Mouse (Mus musculus): ENCODE data around the gene Wdfy2. TPM values are rescaled to one million over a fixed set of nuclear protein-coding genes. Genes with fewer than 3 reads are reported as not detected.
A peak's percentile ranks its signal among the peaks of the same experiment; 100 is the strongest.

The Wdfy2 gene
- polyA plus RNA-seq, 1 experiment from 2014 or later, result 8.5 TPM

DNA sequence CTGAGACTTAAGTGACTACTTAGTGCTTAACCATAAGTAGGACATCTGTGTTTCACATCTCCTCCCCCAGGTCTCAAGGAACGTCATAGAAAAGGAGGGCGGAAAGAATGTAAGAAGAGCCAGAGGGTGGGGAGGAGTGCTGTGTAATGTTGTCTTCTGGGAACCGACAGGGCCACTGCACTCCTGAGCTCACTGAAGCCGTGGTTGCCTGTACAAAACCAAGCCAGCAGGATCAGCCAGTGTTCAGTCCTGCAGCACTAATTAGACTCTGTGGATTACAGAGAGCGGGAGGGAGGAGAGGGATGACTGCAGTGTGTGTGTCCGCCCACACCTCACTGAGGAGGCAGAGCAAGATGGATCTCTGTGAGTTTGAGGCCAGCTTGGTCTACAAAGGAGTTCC is 13.5 kb downstream of the Wdfy2 start:
- Histone ChIP-seq H3K27me3 (no peaks in the 10 kb centered on the region), H3K27ac (replicated peaks) (no peak overlapping the region), H3K4me2 (replicated peaks) (no peak overlapping the region), H3K4me3 (no peak overlapping the region), H3K9me3 (peaks cover 6% of the 10 kb centered on the region), H3K9ac (replicated peaks) (no peak overlapping the region), H3K36me3 (0 out of 2 replicates have a peak, but pooled peaks cover 4% of the 10 kb centered on the region), H3K4me1 (peaks cover 10% of the 10 kb centered on the region)
- ATAC-seq (replicated peaks), result peak; percentile 51; the same call in 1 of the 2 replicates
- WGBS, result 11% methylated on average over 6 of the region's 6 CpGs

DNA sequence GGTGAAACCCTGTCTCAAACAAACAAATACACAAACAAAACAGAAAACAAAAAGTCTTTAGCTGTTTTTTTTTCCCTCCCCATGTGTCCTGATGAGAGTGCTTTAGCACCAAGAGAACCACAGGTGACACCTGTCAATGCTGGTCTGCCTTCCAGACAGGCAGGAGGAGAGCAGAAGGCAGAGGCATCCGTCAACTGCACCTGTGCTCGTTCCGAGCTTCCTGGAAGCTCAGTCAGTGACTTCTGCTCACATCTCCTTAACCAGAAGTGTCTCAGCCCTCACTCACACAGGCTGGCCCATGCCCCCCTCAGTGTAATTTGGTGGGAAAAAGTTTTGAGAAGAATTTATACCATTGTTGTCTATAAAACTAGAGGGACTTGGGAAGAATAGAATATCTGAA is 15.4 kb downstream of the Wdfy2 start:
- Histone ChIP-seq H3K27ac (replicated peaks) (no peak overlapping the region), H3K9ac (replicated peaks) (no peak overlapping the region), H3K9me3 (peaks cover 6% of the 10 kb centered on the region; the same call in 1 of the 2 replicates), H3K36me3 (0 out of 2 replicates have a peak, but pooled peaks cover 4% of the 10 kb centered on the region), H3K4me1 (peaks cover 14% of the 10 kb centered on the region), H3K4me3 (no peak overlapping the region), H3K4me2 (replicated peaks) (no peak overlapping the region), H3K27me3 (no peaks in the 10 kb centered on the region)
- WGBS, result 78% methylated on average over 3 of the region's 3 CpGs
- no peak for ATAC-seq (replicated peaks)

DNA sequence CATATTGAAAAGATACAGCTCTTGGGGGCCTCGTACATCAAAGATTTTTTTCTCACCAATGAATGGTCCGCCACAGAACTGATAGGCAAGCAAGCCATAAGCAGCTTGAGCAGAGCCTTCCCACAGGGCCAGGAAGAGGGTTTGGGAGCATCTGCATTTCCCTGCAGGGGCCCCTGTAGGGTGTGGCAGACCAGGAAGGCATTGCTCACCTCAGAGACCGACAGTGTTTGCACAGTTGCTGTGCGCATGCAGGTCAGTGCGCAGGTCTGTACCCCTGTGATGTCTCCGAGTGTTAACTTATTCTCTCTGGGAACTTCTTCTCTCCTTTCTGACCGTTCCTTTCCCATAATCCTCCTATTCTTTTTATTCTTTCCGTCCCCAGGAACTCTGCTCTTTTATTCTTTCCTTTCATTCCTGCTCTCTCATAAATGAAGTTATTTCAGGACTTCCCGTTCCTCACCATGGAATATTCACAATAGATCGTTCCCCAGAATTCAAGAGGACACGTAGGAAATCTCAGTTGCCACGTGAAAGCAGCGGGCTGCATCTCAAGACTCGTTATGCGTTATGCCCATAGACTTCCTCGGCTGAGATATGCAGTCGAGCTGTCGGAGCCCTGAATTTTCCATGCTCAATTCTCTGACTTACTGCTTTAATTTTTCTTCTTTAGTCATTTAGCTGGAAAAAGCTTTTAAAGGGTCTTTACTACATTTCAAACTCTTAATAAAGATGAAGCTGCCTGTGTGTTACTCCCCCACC is 17.8 kb downstream of the Wdfy2 start:
- 0 out of 2 replicates have a peak overlapping the region, but pooled peaks have one; percentile 3 for H3K27ac ChIP-seq (replicated peaks)
- no peaks in the 10 kb centered on the region for H3K9me3 ChIP-seq
- H3K9ac ChIP-seq (replicated peaks), result no peak overlapping the region
- 0 out of 2 replicates have a peak overlapping the region, but pooled peaks have one; percentile 2 for H3K4me3 ChIP-seq
- WGBS, result 42% methylated on average over 18 of the region's 18 CpGs
- ATAC-seq (replicated peaks), result no peak
- no peak overlapping the region; the same call in 1 of the 2 replicates for H3K4me2 ChIP-seq (replicated peaks)
- no peaks in the 10 kb centered on the region for H3K36me3 ChIP-seq
- peaks cover 14% of the 10 kb centered on the region for H3K4me1 ChIP-seq
- H3K27me3 ChIP-seq, result no peaks in the 10 kb centered on the region

GRCm38 (mm10) chr14:62855863-62856262 is 18.4 kb downstream of the Wdfy2 start:
- 66% methylated on average over 3 of the region's 3 CpGs for WGBS

DNA sequence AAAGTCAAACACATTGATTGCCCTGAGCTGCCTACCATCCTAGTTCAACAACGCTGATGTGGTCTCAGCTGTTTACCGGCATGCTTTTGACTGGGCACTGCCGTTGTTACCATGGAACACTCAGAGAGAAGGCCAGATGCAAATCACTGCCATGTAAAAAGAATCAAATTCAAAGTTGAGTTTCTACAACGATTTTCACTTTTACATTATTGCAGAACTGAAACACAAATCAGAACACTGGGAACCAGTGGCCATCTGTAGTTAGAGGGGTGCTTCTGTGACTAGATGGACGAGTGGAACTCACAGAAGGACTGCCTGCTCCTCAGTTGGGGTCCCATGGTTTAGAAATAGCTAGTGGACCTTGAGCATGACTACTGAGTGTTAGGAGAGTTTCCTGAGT is 19.0 kb downstream of the Wdfy2 start:
- Histone ChIP-seq H3K4me3 (no peak overlapping the region), H3K27me3 (no peaks in the 10 kb centered on the region), H3K9ac (replicated peaks) (no peak overlapping the region), H3K4me1 (peaks cover 14% of the 10 kb centered on the region), H3K4me2 (replicated peaks) (no peak overlapping the region), H3K9me3 (no peaks in the 10 kb centered on the region), H3K36me3 (no peaks in the 10 kb centered on the region), H3K27ac (replicated peaks) (no peak overlapping the region)
- no peak for ATAC-seq (replicated peaks)
- WGBS, result 86% methylated on average over 5 of the region's 5 CpGs

More at GRCm38 (mm10) chr14:62855863-62856262, 18.4 kb downstream of the Wdfy2 start:
- Histone ChIP-seq H3K27ac (replicated peaks) (0 out of 2 replicates have a peak overlapping the region, but pooled peaks have one; percentile 3), H3K4me3 (no peak overlapping the region), H3K4me1 (peaks cover 14% of the 10 kb centered on the region), H3K9ac (replicated peaks) (no peak overlapping the region), H3K36me3 (no peaks in the 10 kb centered on the region), H3K27me3 (no peaks in the 10 kb centered on the region), H3K4me2 (replicated peaks) (no peak overlapping the region), H3K9me3 (no peaks in the 10 kb centered on the region)
- no peak for ATAC-seq (replicated peaks)

GRCm38 (mm10) chr14:62857879-62858278 is 20.4 kb downstream of the Wdfy2 start:
- H3K27ac ChIP-seq (replicated peaks), result no peak overlapping the region

DNA sequence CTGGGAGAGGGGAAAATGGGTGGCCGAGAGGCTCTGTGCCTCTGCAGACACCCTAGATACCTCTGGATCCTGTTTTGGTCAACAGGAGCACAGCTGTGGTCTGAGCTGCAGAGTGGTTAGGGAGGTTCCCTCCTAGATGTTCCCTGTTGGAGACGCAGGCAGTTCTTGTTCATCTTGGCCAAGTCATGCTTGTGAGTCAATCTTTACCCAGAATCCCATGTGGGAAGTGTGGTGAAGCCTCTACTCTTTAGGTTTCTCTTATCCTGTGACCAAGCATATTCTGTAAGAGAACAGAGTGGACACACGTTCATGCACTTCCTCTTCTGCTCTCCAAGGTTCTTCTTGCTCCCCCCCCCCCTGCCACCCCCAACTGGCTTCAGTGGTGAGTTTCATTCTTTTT is 20.8 kb downstream of the Wdfy2 start:
- no peak for ATAC-seq (replicated peaks)
- 81% methylated on average over 3 of the region's 3 CpGs for WGBS
- Histone ChIP-seq H3K4me1 (peaks cover 14% of the 10 kb centered on the region), H3K9me3 (no peaks in the 10 kb centered on the region), H3K27me3 (no peaks in the 10 kb centered on the region), H3K4me2 (replicated peaks) (no peak overlapping the region), H3K4me3 (no peak overlapping the region), H3K36me3 (no peaks in the 10 kb centered on the region), H3K9ac (replicated peaks) (no peak overlapping the region), H3K27ac (replicated peaks) (no peak overlapping the region)

More at GRCm38 (mm10) chr14:62857879-62858278, 20.4 kb downstream of the Wdfy2 start:
- Histone ChIP-seq H3K4me1 (peaks cover 14% of the 10 kb centered on the region), H3K9me3 (no peaks in the 10 kb centered on the region), H3K4me3 (no peak overlapping the region), H3K36me3 (no peaks in the 10 kb centered on the region), H3K4me2 (replicated peaks) (no peak overlapping the region), H3K9ac (replicated peaks) (no peak overlapping the region), H3K27me3 (no peaks in the 10 kb centered on the region)
- no peak for ATAC-seq (replicated peaks)
- 88% methylated on average over 4 of the region's 4 CpGs for WGBS

DNA sequence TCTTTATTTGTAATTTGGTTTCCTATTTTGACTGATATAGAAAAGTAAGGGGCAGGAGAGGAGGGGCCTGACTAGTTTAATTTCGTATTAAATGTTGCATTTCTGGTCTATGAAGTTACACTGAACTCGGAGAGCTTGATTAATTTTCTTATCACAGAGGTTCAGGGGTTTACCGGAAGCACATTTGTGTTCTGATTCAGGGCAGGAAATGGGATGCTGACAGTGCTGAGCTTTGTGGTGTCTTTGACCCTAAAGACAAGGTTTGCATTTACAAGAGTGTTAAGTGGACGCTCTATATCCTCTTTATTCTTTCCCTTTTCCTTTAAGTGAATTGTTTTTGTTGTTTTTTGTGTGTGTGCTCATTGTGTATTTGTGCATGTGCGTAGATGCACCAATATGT is 25.1 kb downstream of the Wdfy2 start:
- no peak overlapping the region for H3K4me3 ChIP-seq
- H3K4me1 ChIP-seq, result 0 out of 2 replicates have a peak, but pooled peaks cover 7% of the 10 kb centered on the region
- H3K27me3 ChIP-seq, result no peaks in the 10 kb centered on the region
- no peaks in the 10 kb centered on the region for H3K36me3 ChIP-seq
- no peak overlapping the region for H3K9ac ChIP-seq (replicated peaks)
- H3K9me3 ChIP-seq, result no peaks in the 10 kb centered on the region
- 86% methylated on average over 5 of the region's 5 CpGs for WGBS
- no peak overlapping the region for H3K4me2 ChIP-seq (replicated peaks)
- no peak overlapping the region for H3K27ac ChIP-seq (replicated peaks)
- ATAC-seq (replicated peaks), result no peak

DNA sequence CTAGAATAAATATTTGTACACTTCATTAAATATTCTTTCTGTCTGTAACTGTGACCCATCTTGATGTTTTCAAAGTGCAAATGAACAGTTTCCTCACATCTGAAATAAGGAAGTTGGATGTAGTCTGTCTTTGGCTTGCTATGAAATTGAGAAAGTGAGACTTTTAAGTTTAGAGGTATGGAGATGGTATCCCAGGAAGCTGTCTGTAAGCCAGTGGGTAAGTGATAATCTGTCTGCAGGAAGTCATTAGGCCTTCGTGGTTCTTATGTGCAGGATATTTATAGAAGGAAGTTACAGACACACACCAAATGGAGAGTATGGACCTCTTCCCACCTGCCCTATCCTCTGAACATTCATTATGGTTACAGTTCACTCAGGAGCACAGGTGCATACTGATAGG is 26.8 kb downstream of the Wdfy2 start:
- WGBS, result 64% methylated on average over 1 of the region's 1 CpGs
- no peak overlapping the region for H3K4me3 ChIP-seq

GRCm38 (mm10) chr14:62865405-62865804 is 27.9 kb downstream of the Wdfy2 start:
- H3K9me3 ChIP-seq, result no peaks in the 10 kb centered on the region
- no peak overlapping the region for H3K4me2 ChIP-seq (replicated peaks)
- no peak for ATAC-seq (replicated peaks)
- no peak overlapping the region for H3K9ac ChIP-seq (replicated peaks)
- no peaks in the 10 kb centered on the region for H3K36me3 ChIP-seq
- 0 out of 2 replicates have a peak, but pooled peaks cover 12% of the 10 kb centered on the region for H3K4me1 ChIP-seq
- H3K27ac ChIP-seq (replicated peaks), result no peak overlapping the region
- no peaks in the 10 kb centered on the region for H3K27me3 ChIP-seq
- WGBS, result 61% methylated on average over 2 of the region's 2 CpGs
- H3K4me3 ChIP-seq, result no peak overlapping the region

More for the DNA sequence above, 26.8 kb downstream of the Wdfy2 start:
- Histone ChIP-seq H3K27me3 (no peaks in the 10 kb centered on the region), H3K4me1 (0 out of 2 replicates have a peak, but pooled peaks cover 12% of the 10 kb centered on the region), H3K27ac (replicated peaks) (no peak overlapping the region), H3K36me3 (no peaks in the 10 kb centered on the region), H3K9me3 (no peaks in the 10 kb centered on the region), H3K9ac (replicated peaks) (no peak overlapping the region), H3K4me2 (replicated peaks) (no peak overlapping the region)
- no peak for ATAC-seq (replicated peaks)

- ATAC-seq (replicated peaks), result no peak
- H3K36me3 ChIP-seq, result no peaks in the 10 kb centered on the region
- no peak overlapping the region for H3K4me3 ChIP-seq
- H3K4me1 ChIP-seq, result 0 out of 2 replicates have a peak, but pooled peaks cover 12% of the 10 kb centered on the region
- no peaks in the 10 kb centered on the region for H3K9me3 ChIP-seq
- WGBS, result 83% methylated on average over 5 of the region's 5 CpGs
- no peak overlapping the region for H3K27ac ChIP-seq (replicated peaks)
- H3K27me3 ChIP-seq, result no peaks in the 10 kb centered on the region
- H3K9ac ChIP-seq (replicated peaks), result no peak overlapping the region
- no peak overlapping the region for H3K4me2 ChIP-seq (replicated peaks)
These were observed 29.6 kb downstream of the Wdfy2 start for GRCm38 (mm10) chr14:62867069-62867468.

DNA sequence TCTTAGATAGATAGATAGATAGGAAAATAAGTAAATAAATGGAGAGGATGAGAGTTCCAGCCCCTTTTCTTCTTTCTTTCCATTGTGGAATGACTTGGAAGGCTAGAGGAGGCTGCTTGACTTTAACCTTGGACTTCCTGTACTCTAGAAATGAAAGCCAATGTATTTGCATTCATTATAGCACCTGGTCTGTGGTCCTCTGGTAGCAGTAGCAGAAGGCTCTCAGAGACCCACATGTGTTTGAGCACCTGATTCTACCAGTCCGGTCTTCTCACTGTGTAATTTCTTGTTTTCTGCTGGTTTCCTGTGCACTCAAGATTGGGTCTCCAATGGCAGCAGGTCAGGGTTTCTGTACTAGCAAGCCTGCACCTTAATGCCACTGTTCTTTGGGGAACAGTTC is 30.1 kb downstream of the Wdfy2 start:
- no peak overlapping the region for H3K27ac ChIP-seq (replicated peaks)
- WGBS, result 90% methylated on average over 1 of the region's 1 CpGs
- H3K9ac ChIP-seq (replicated peaks), result no peak overlapping the region
- H3K4me1 ChIP-seq, result 0 out of 2 replicates have a peak, but pooled peaks cover 12% of the 10 kb centered on the region
- ATAC-seq (replicated peaks), result no peak
- no peaks in the 10 kb centered on the region for H3K9me3 ChIP-seq
- no peaks in the 10 kb centered on the region for H3K27me3 ChIP-seq
- H3K4me2 ChIP-seq (replicated peaks), result no peak overlapping the region
- no peak overlapping the region for H3K4me3 ChIP-seq
- no peaks in the 10 kb centered on the region for H3K36me3 ChIP-seq

Measured in forebrain, embryonic 15.5 days (tissue).